Comparison of ENCODE assay signal across 9 mouse cellular contexts in genomic region chr16:17554702-17555101, GRCm38 (mm10). TPM values are rescaled to one million over a fixed set of nuclear protein-coding genes. Genes with fewer than 3 reads are reported as not detected.
DNase-seq lines count a peak whose midpoint lies in the region; ATAC-seq and TF ChIP-seq lines count a peak whose summit lies in the region.
"Not testable (repeated sequence)": the region's sequence is repeated elsewhere in the genome, so short reads cannot be mapped to it uniquely, and the experiment has no call there.
"Had no signal": no experiment of that assay in that cellular context is flagged by ENCODE, and none has a peak within 500 bp of the region (broad histone marks: within the 10 kb centered on the region; RNA-seq: fewer than 3 reads in every experiment).

No protein-coding gene starts in this region.

- peaks cover 46% of the 10 kb centered on the region for H3K4me1 ChIP-seq in forebrain, embryonic 10.5 days
- H3K4me1 ChIP-seq in heart, embryonic 16.5 days (ENCODE audit: control insufficient read depth, insufficient read depth, low read length), result peaks cover 28% of the 10 kb centered on the region
- peaks cover 30% of the 10 kb centered on the region for H3K4me1 ChIP-seq in intestine, embryonic 16.5 days (ENCODE audit: control insufficient read depth, insufficient read depth, low read length)
- H3K4me1 ChIP-seq in liver, embryonic 14.5 days (replicated peaks; ENCODE audit: control insufficient read depth in 2 of 2, insufficient read depth in 2 of 2, low read length in 1 of 2), result peaks cover 21 to 33% of the 10 kb centered on the region in 2 experiments
- peaks cover 36% of the 10 kb centered on the region for H3K4me1 ChIP-seq in midbrain, embryonic 13.5 days (replicated peaks)

- not testable (repeated sequence) for H3K27me3 ChIP-seq in forebrain, embryonic 10.5 days (ENCODE audit: poor library complexity, severe bottlenecking); heart, embryonic 16.5 days (ENCODE audit: control insufficient read depth, insufficient read depth, low read length); intestine, embryonic 16.5 days (replicated peaks; ENCODE audit: control insufficient read depth, insufficient read depth, low read length); liver, embryonic 14.5 days (ENCODE audit: control insufficient read depth, insufficient read depth, low read length); midbrain, embryonic 13.5 days; splenic B cell, adult 2 months (ENCODE audit: control insufficient read depth, insufficient read depth, low read length, poor library complexity, severe bottlenecking)

- not testable (repeated sequence) for TF ChIP-seq EP300 in liver, embryonic 14.5 days (IDR thresholded peaks at IDR 0.05; ENCODE audit: low read depth)

- H3K27ac ChIP-seq in forebrain, embryonic 10.5 days, result peak overlapping the region; percentile 86
- H3K27ac ChIP-seq in heart, embryonic 16.5 days (ENCODE audit: low read length), result peak overlapping the region; percentile 76
- peak overlapping the region; percentile 42; the same call in 1 of the 2 replicates for H3K27ac ChIP-seq in intestine, embryonic 16.5 days (ENCODE audit: low read length)
- H3K27ac ChIP-seq in liver, embryonic 14.5 days, result peak overlapping the region; percentile 76
- H3K27ac ChIP-seq in midbrain, embryonic 13.5 days, result peak overlapping the region; percentile 56; the same call in 1 of the 2 replicates

- H3K36me3 ChIP-seq in forebrain, embryonic 10.5 days (replicated peaks); heart, embryonic 16.5 days (ENCODE audit: control insufficient read depth, insufficient read depth); intestine, embryonic 16.5 days (ENCODE audit: control insufficient read depth, insufficient read depth, low read length); liver, embryonic 14.5 days (replicated peaks; ENCODE audit: control insufficient read depth, insufficient read depth, low read depth); midbrain, embryonic 13.5 days; splenic B cell, adult 2 months (ENCODE audit: control insufficient read depth, insufficient read depth, low read length, poor library complexity, severe bottlenecking): not testable (repeated sequence)

- ATAC-seq in heart, embryonic 16.5 days (replicated peaks; ENCODE audit: extremely low read depth, insufficient read depth, low FRiP score), result not testable (repeated sequence)
- 0 out of 2 replicates have a peak, but pooled peaks have one; percentile 10 for ATAC-seq in intestine, embryonic 16.5 days
- peak; percentile 66 for ATAC-seq in liver, embryonic 14.5 days (ENCODE audit: insufficient read depth)
- ATAC-seq in midbrain, embryonic 13.5 days, result peak; percentile 49; the same call in 1 of the 2 replicates

- DNase-seq in c-Kit-positive CD71-positive TER-119-negative erythroid progenitor cells, embryonic 14.5 days (ENCODE audit: low read depth), result peak; percentile 70
- DNase-seq in forebrain, embryonic 10.5 days (ENCODE audit: extremely low spot score, low spot score), result peak; percentile 59
- peak; percentile 52 to 62 (median 58) for DNase-seq in liver, embryonic 14.5 days (ENCODE audit: low read depth in 3 of 3, low spot score in 3 of 3)
- peak; percentile 29 for DNase-seq in splenic B cell, adult 2 months (ENCODE audit: low read depth, low spot score)

- H3K4me3 ChIP-seq in forebrain, embryonic 10.5 days, result peak overlapping the region; percentile 45; the same call in 1 of the 2 replicates
- 0 out of 2 replicates have a peak overlapping the region, but pooled peaks have one; percentile 11 for H3K4me3 ChIP-seq in heart, embryonic 16.5 days (ENCODE audit: low read length)
- H3K4me3 ChIP-seq in intestine, embryonic 16.5 days (ENCODE audit: low read length); midbrain, embryonic 13.5 days (replicated peaks): not testable (repeated sequence)
- peak overlapping the region in 1 of 2 experiments; percentile 50; a peak in 2 of 4 replicates for H3K4me3 ChIP-seq in liver, embryonic 14.5 days (ENCODE audit: insufficient read depth in 1 of 2, low read depth in 2 of 2, low read length in 2 of 2)

- H3K4me2 ChIP-seq in heart, embryonic 16.5 days (ENCODE audit: low read depth, low read length), result peak overlapping the region; percentile 64
- peak overlapping the region; percentile 54; the same call in 1 of the 2 replicates for H3K4me2 ChIP-seq in intestine, embryonic 16.5 days (ENCODE audit: low read depth, low read length)
- peak overlapping the region; percentile 83 for H3K4me2 ChIP-seq in liver, embryonic 14.5 days (ENCODE audit: low read depth)
- peak overlapping the region; percentile 47 for H3K4me2 ChIP-seq in midbrain, embryonic 13.5 days (replicated peaks)

- not testable (repeated sequence) for TF ChIP-seq CTCF in liver, embryonic 14.5 days (IDR thresholded peaks at IDR 0.05; ENCODE audit: low read depth)

- not testable (repeated sequence) for H3K9me3 ChIP-seq in forebrain, embryonic 10.5 days; heart, embryonic 16.5 days (replicated peaks; ENCODE audit: control insufficient read depth, low read length); intestine, embryonic 16.5 days (ENCODE audit: control insufficient read depth, low read length); liver, embryonic 14.5 days (ENCODE audit: control insufficient read depth, low read length); midbrain, embryonic 13.5 days

- H3K9ac ChIP-seq in heart, embryonic 16.5 days (ENCODE audit: low read length), result peak overlapping the region; percentile 53; the same call in 1 of the 2 replicates
- H3K9ac ChIP-seq in intestine, embryonic 16.5 days (ENCODE audit: low read depth, low read length); midbrain, embryonic 13.5 days (replicated peaks): not testable (repeated sequence)
- peak overlapping the region; percentile 52 for H3K9ac ChIP-seq in liver, embryonic 14.5 days (replicated peaks)

- WGBS in forebrain, embryonic 10.5 days, result 13% methylated on average over 4 of the region's 4 CpGs
- WGBS in heart, embryonic 16.5 days, result 17% methylated on average over 4 of the region's 4 CpGs
- 18% methylated on average over 4 of the region's 4 CpGs for WGBS in intestine, embryonic 16.5 days
- 9% methylated on average over 4 of the region's 4 CpGs for WGBS in liver, embryonic 14.5 days (ENCODE audit: insufficient replicate concordance)
- WGBS in midbrain, embryonic 13.5 days, result 6% methylated on average over 4 of the region's 4 CpGs

RNA-seq across cellular contexts. Expression of gene Lrrc74b, which starts 6.3 kb away (rescaled TPM):
- 0.26 and 0.51 TPM in 2 replicates for polyA plus RNA-seq in forebrain, embryonic 10.5 days (2016; fragmentation: Nextera tagmentation; extraction: Ambion mirVana)
- polyA plus RNA-seq in heart, embryonic 16.5 days (2015; fragmentation: Nextera tagmentation; extraction: Ambion mirVana), result 0.58 and 0.60 TPM in 2 replicates
- polyA plus RNA-seq in intestine, embryonic 16.5 days (2015; fragmentation: Nextera tagmentation; extraction: Ambion mirVana), result 0.17 and 0.31 TPM in 2 replicates
- polyA plus RNA-seq in liver, embryonic 14.5 days (2012; rRNA removed), result 0.02 TPM in 1 of 2 replicates, not detected in the other
- 0.06 TPM in 1 of 2 replicates, not detected in the other for polyA plus RNA-seq in liver, embryonic 14.5 days (2014; fragmentation: Nextera tagmentation; extraction: Ambion mirVana)
- polyA plus RNA-seq in midbrain, embryonic 13.5 days (2015; fragmentation: Nextera tagmentation; extraction: Ambion mirVana), result 0.28 and 0.55 TPM in 2 replicates
- polyA plus RNA-seq: adrenal gland, adult 2 months had no signal

RNA-seq across cellular contexts. Expression of gene P2rx6, which starts 7.0 kb away (rescaled TPM):
- polyA plus RNA-seq in forebrain, embryonic 10.5 days (2016; fragmentation: Nextera tagmentation; extraction: Ambion mirVana), result 0.46 and 0.62 TPM in 2 replicates
- polyA plus RNA-seq in heart, embryonic 16.5 days (2015; fragmentation: Nextera tagmentation; extraction: Ambion mirVana), result 0.58 and 0.61 TPM in 2 replicates
- polyA plus RNA-seq in intestine, embryonic 16.5 days (2015; fragmentation: Nextera tagmentation; extraction: Ambion mirVana), result 0.48 and 1.1 TPM in 2 replicates
- 0.05 and 0.06 TPM in 2 replicates for polyA plus RNA-seq in liver, embryonic 14.5 days (2012; rRNA removed)
- 0.13 TPM in 1 of 2 replicates, not detected in the other for polyA plus RNA-seq in liver, embryonic 14.5 days (2014; fragmentation: Nextera tagmentation; extraction: Ambion mirVana)
- 1.0 and 1.3 TPM in 2 replicates for polyA plus RNA-seq in midbrain, embryonic 13.5 days (2015; fragmentation: Nextera tagmentation; extraction: Ambion mirVana)
- polyA plus RNA-seq: inflammation-experienced regulatory T-cells, adult 6 months had no signal

RNA-seq across cellular contexts. Expression of gene Thap7, which starts 23.8 kb away (rescaled TPM):
- polyA plus RNA-seq in forebrain, embryonic 10.5 days (2016; fragmentation: Nextera tagmentation; extraction: Ambion mirVana), result 51.7 and 53.4 TPM in 2 replicates
- 37.2 and 38.6 TPM in 2 replicates for polyA plus RNA-seq in heart, embryonic 16.5 days (2015; fragmentation: Nextera tagmentation; extraction: Ambion mirVana)
- polyA plus RNA-seq in intestine, embryonic 16.5 days (2015; fragmentation: Nextera tagmentation; extraction: Ambion mirVana), result 59.3 and 61.4 TPM in 2 replicates
- 20.4 and 21.8 TPM in 2 replicates for polyA plus RNA-seq in liver, embryonic 14.5 days (2012; rRNA removed)
- 19.7 and 24.5 TPM in 2 replicates for polyA plus RNA-seq in liver, embryonic 14.5 days (2014; fragmentation: Nextera tagmentation; extraction: Ambion mirVana)
- polyA plus RNA-seq in midbrain, embryonic 13.5 days (2015; fragmentation: Nextera tagmentation; extraction: Ambion mirVana), result 61.7 and 65.0 TPM in 2 replicates

RNA-seq across cellular contexts. Expression of gene Slc7a4, which starts 28.3 kb away (rescaled TPM):
- 2.2 and 2.7 TPM in 2 replicates for polyA plus RNA-seq in forebrain, embryonic 10.5 days (2016; fragmentation: Nextera tagmentation; extraction: Ambion mirVana)
- polyA plus RNA-seq in heart, embryonic 16.5 days (2015; fragmentation: Nextera tagmentation; extraction: Ambion mirVana), result 10.5 and 12.3 TPM in 2 replicates
- 36.2 and 38.1 TPM in 2 replicates for polyA plus RNA-seq in intestine, embryonic 16.5 days (2015; fragmentation: Nextera tagmentation; extraction: Ambion mirVana)
- 1.1 and 2.0 TPM in 2 replicates for polyA plus RNA-seq in liver, embryonic 14.5 days (2012; rRNA removed)
- polyA plus RNA-seq in liver, embryonic 14.5 days (2014; fragmentation: Nextera tagmentation; extraction: Ambion mirVana), result 1.3 and 1.8 TPM in 2 replicates
- polyA plus RNA-seq in midbrain, embryonic 13.5 days (2015; fragmentation: Nextera tagmentation; extraction: Ambion mirVana), result 13.8 and 14.3 TPM in 2 replicates

RNA-seq across cellular contexts. Expression of gene Lztr1, which starts 46.2 kb away (rescaled TPM):
- polyA plus RNA-seq in forebrain, embryonic 10.5 days (2016; fragmentation: Nextera tagmentation; extraction: Ambion mirVana), result 78.1 and 92.3 TPM in 2 replicates
- 51.8 and 59.2 TPM in 2 replicates for polyA plus RNA-seq in heart, embryonic 16.5 days (2015; fragmentation: Nextera tagmentation; extraction: Ambion mirVana)
- 96.8 and 128 TPM in 2 replicates for polyA plus RNA-seq in intestine, embryonic 16.5 days (2015; fragmentation: Nextera tagmentation; extraction: Ambion mirVana)
- polyA plus RNA-seq in liver, embryonic 14.5 days (2012; rRNA removed), result 32.0 and 32.5 TPM in 2 replicates
- 15.5 and 17.2 TPM in 2 replicates for polyA plus RNA-seq in liver, embryonic 14.5 days (2014; fragmentation: Nextera tagmentation; extraction: Ambion mirVana)
- 124 and 133 TPM in 2 replicates for polyA plus RNA-seq in midbrain, embryonic 13.5 days (2015; fragmentation: Nextera tagmentation; extraction: Ambion mirVana)
